Mouse (Mus musculus): ENCODE results near the gene Tmem40.

- TF ChIP-seq CTCF (IDR thresholded peaks at IDR 0.05; ENCODE audit: low read depth, low read length) (no peak), POLR2A (IDR thresholded peaks at IDR 0.05; ENCODE audit: extremely low read depth, insufficient read depth, low read length) (no peak)
These were observed 8.6 kb upstream of the Tmem40 start for GRCm38 (mm10) chr6:115770852-115771251.
